Mouse (Mus musculus) MEL-GATA-1-ER (cell line): Measurements from ENCODE around the gene Ap3m1.
A peak's percentile ranks its signal among the peaks of the same experiment; 100 is the strongest.
"Not testable (repeated sequence)": the region's sequence is repeated elsewhere in the genome, so short reads cannot be mapped to it uniquely, and the experiment has no call there.

Experiments used
- DNase-seq: peaks from one replicate; pipeline ENCODE4 v3.0.0-alpha.2; 2012; ENCODE audit warnings: low read depth; ENCODE audit errors: extremely low read depth

Ap3m1 gene

GRCm38 (mm10) chr14:21052112-21052780, at the start of gene Ap3m1, which contains the start of gene Adk:
Ap3m1 (minus strand) TSS chr14:21052508.
Adk (plus strand) TSS chr14:21052574.
- DNase-seq, result peak; percentile 90

GRCm38 (mm10) chr14:21101562-21101961, 49.3 kb upstream of the Ap3m1 start:
- peak; percentile 41 for DNase-seq

GRCm38 (mm10) chr14:21100876-21101275, 48.6 kb upstream of the Ap3m1 start:
- DNase-seq, result no peak

- no peak for DNase-seq
Measured at GRCm38 (mm10) chr14:21099371-21099770, 47.1 kb upstream of the Ap3m1 start.

- no peak for DNase-seq
Measured at GRCm38 (mm10) chr14:21096689-21097088, 44.4 kb upstream of the Ap3m1 start.

- no peak for DNase-seq
Measured at GRCm38 (mm10) chr14:21096279-21096678, 44.0 kb upstream of the Ap3m1 start.

- DNase-seq, result not testable (repeated sequence)
Measured at GRCm38 (mm10) chr14:21094161-21094560, 41.9 kb upstream of the Ap3m1 start.

GRCm38 (mm10) chr14:21090930-21091486, 38.7 kb upstream of the Ap3m1 start:
- no peak for DNase-seq

GRCm38 (mm10) chr14:21090400-21090799, 38.1 kb upstream of the Ap3m1 start:
- DNase-seq, result peak; percentile 60

GRCm38 (mm10) chr14:21088731-21089130, 36.4 kb upstream of the Ap3m1 start:
- DNase-seq, result no peak

GRCm38 (mm10) chr14:21087390-21088060, 35.2 kb upstream of the Ap3m1 start:
- no peak for DNase-seq

- DNase-seq, result no peak
Measured at GRCm38 (mm10) chr14:21086827-21087351, 34.6 kb upstream of the Ap3m1 start.

GRCm38 (mm10) chr14:21086106-21086505, 33.8 kb upstream of the Ap3m1 start:
- DNase-seq, result no peak

- no peak for DNase-seq
Measured at GRCm38 (mm10) chr14:21085666-21086065, 33.4 kb upstream of the Ap3m1 start.

- no peak for DNase-seq
Measured at GRCm38 (mm10) chr14:21082823-21083222, 30.5 kb upstream of the Ap3m1 start.

- DNase-seq, result no peak
Measured at GRCm38 (mm10) chr14:21078511-21078910, 26.2 kb upstream of the Ap3m1 start.

GRCm38 (mm10) chr14:21077939-21078338, 25.6 kb upstream of the Ap3m1 start:
- peak; percentile 53 for DNase-seq

- DNase-seq, result no peak
Measured at GRCm38 (mm10) chr14:21076501-21077194, 24.3 kb upstream of the Ap3m1 start.

- DNase-seq, result peak; percentile 54
Measured at GRCm38 (mm10) chr14:21075751-21076500, 23.6 kb upstream of the Ap3m1 start.

- DNase-seq, result peak; percentile 72
Measured at GRCm38 (mm10) chr14:21074398-21075320, 22.4 kb upstream of the Ap3m1 start.
